Mouse (Mus musculus) CD8-positive naive resting alpha-beta T cell, adult 2 months (primary cell): ENCODE measurements around the gene Cfap97d2.

Experiments
- DNase-seq, 2 experiments: peaks; one replicate each; pipeline ENCODE4 v3.0.0; 2022; ENCODE audit warnings: low read depth in 2 of 2, low spot score in 2 of 2

Cfap97d2 gene

GRCm38 (mm10) chr8:13687101-13687717 is 18.5 kb upstream of the Cfap97d2 start:
- DNase-seq, result no peak

- DNase-seq, result peak; percentile 26 to 57
Measured at GRCm38 (mm10) chr8:13687941-13688340, 17.7 kb upstream of the Cfap97d2 start.

GRCm38 (mm10) chr8:13688461-13688860 is 17.2 kb upstream of the Cfap97d2 start:
- DNase-seq, result no peak

- no peak for DNase-seq
Measured at GRCm38 (mm10) chr8:13689331-13689730, 16.4 kb upstream of the Cfap97d2 start.

GRCm38 (mm10) chr8:13692302-13693066 is 13.2 kb upstream of the Cfap97d2 start:
- DNase-seq, result no peak

- DNase-seq, result no peak
Measured at GRCm38 (mm10) chr8:13694735-13695134, 11.0 kb upstream of the Cfap97d2 start.

- DNase-seq, result no peak
Measured at GRCm38 (mm10) chr8:13695203-13695867, 10.4 kb upstream of the Cfap97d2 start.

- no peak for DNase-seq
Measured at GRCm38 (mm10) chr8:13696157-13696556, 9.5 kb upstream of the Cfap97d2 start.

GRCm38 (mm10) chr8:13697196-13697595 is 8.5 kb upstream of the Cfap97d2 start:
- no peak for DNase-seq

GRCm38 (mm10) chr8:13697681-13698080 is 8.0 kb upstream of the Cfap97d2 start:
- DNase-seq, result no peak

GRCm38 (mm10) chr8:13698281-13698680 is 7.4 kb upstream of the Cfap97d2 start:
- no peak for DNase-seq

- no peak for DNase-seq
Measured at GRCm38 (mm10) chr8:13699323-13699949, 6.3 kb upstream of the Cfap97d2 start.

GRCm38 (mm10) chr8:13702755-13703154 is 2.9 kb upstream of the Cfap97d2 start:
- DNase-seq, result no peak

- DNase-seq, result no peak
Measured at GRCm38 (mm10) chr8:13703756-13704155, 1.9 kb upstream of the Cfap97d2 start.

- DNase-seq, result no peak
Measured at GRCm38 (mm10) chr8:13704301-13704700, 1.4 kb upstream of the Cfap97d2 start.

- DNase-seq, result no peak
Measured at GRCm38 (mm10) chr8:13706918-13707317, 1.2 kb downstream of the Cfap97d2 start.

- DNase-seq, result no peak
Measured at GRCm38 (mm10) chr8:13708514-13708913, 2.8 kb downstream of the Cfap97d2 start.

GRCm38 (mm10) chr8:13718980-13719379 is 13.3 kb downstream of the Cfap97d2 start:
- no peak for DNase-seq

GRCm38 (mm10) chr8:13725722-13726121 is 20.0 kb downstream of the Cfap97d2 start:
- DNase-seq, result peak; percentile 47 to 60

- DNase-seq, result no peak
Measured at GRCm38 (mm10) chr8:13727469-13728094, 21.9 kb downstream of the Cfap97d2 start.

- DNase-seq, result no peak
Measured at GRCm38 (mm10) chr8:13740323-13740770, 34.7 kb downstream of the Cfap97d2 start.
